Mouse (Mus musculus): ENCODE measurements around the gene Kcnd3. TPM values are rescaled to one million over a fixed set of nuclear protein-coding genes. Genes with fewer than 3 reads are reported as not detected.

Kcnd3 gene
- polyA plus RNA-seq, 1 experiment from 2014 or later: 3.6 TPM

GRCm38 (mm10) chr3:105506592-105506991 is 54.5 kb downstream of the Kcnd3 start:
- H3K4me3 ChIP-seq: no peak overlapping the region
- H3K27me3 ChIP-seq (replicated peaks): no peaks in the 10 kb centered on the region
- peaks cover 14% of the 10 kb centered on the region; the same call in 1 of the 2 replicates for H3K4me1 ChIP-seq
- no peak overlapping the region for H3K9ac ChIP-seq
- ATAC-seq (ENCODE audit: low FRiP score, low read depth): no peak
- WGBS: 80% methylated on average over 4 of the region's 4 CpGs
- no peaks in the 10 kb centered on the region for H3K9me3 ChIP-seq
- H3K27ac ChIP-seq: no peak overlapping the region
- no peaks in the 10 kb centered on the region for H3K36me3 ChIP-seq
- H3K4me2 ChIP-seq (replicated peaks): no peak overlapping the region

- H3K9me3 ChIP-seq: no peaks in the 10 kb centered on the region
Measured at GRCm38 (mm10) chr3:105509321-105509720, 57.2 kb downstream of the Kcnd3 start.

GRCm38 (mm10) chr3:105511836-105512235 is 59.7 kb downstream of the Kcnd3 start:
- Histone ChIP-seq H3K36me3 (no peaks in the 10 kb centered on the region), H3K4me2 (replicated peaks) (no peak overlapping the region), H3K4me3 (no peak overlapping the region), H3K27me3 (replicated peaks) (no peaks in the 10 kb centered on the region), H3K27ac (no peak overlapping the region), H3K4me1 (no peaks in the 10 kb centered on the region), H3K9me3 (no peaks in the 10 kb centered on the region), H3K9ac (no peak overlapping the region)
- ATAC-seq (ENCODE audit: low FRiP score, low read depth): no peak
- WGBS: 75% methylated on average over 2 of the region's 2 CpGs

More at GRCm38 (mm10) chr3:105509321-105509720, 57.2 kb downstream of the Kcnd3 start:
- no peak overlapping the region for H3K4me2 ChIP-seq (replicated peaks)
- no peak overlapping the region for H3K27ac ChIP-seq
- H3K4me1 ChIP-seq: peaks cover 14% of the 10 kb centered on the region; the same call in 1 of the 2 replicates
- no peak overlapping the region for H3K9ac ChIP-seq
- ATAC-seq (ENCODE audit: low FRiP score, low read depth): no peak
- H3K27me3 ChIP-seq (replicated peaks): no peaks in the 10 kb centered on the region
- H3K4me3 ChIP-seq: no peak overlapping the region
- H3K36me3 ChIP-seq: no peaks in the 10 kb centered on the region
- 86% methylated on average over 4 of the region's 4 CpGs for WGBS

GRCm38 (mm10) chr3:105514215-105514614 is 62.1 kb downstream of the Kcnd3 start:
- no peak overlapping the region for H3K27ac ChIP-seq
- no peaks in the 10 kb centered on the region for H3K9me3 ChIP-seq

GRCm38 (mm10) chr3:105515035-105515434 is 62.9 kb downstream of the Kcnd3 start:
- ATAC-seq (ENCODE audit: low FRiP score, low read depth): no peak
- Histone ChIP-seq H3K27ac (no peak overlapping the region), H3K4me3 (no peak overlapping the region), H3K9ac (no peak overlapping the region), H3K4me2 (replicated peaks) (no peak overlapping the region), H3K27me3 (replicated peaks) (no peaks in the 10 kb centered on the region), H3K36me3 (no peaks in the 10 kb centered on the region), H3K9me3 (no peaks in the 10 kb centered on the region), H3K4me1 (no peaks in the 10 kb centered on the region)

More at GRCm38 (mm10) chr3:105514215-105514614, 62.1 kb downstream of the Kcnd3 start:
- H3K9ac ChIP-seq: no peak overlapping the region
- no peaks in the 10 kb centered on the region for H3K36me3 ChIP-seq
- H3K4me3 ChIP-seq: no peak overlapping the region
- no peak for ATAC-seq (ENCODE audit: low FRiP score, low read depth)
- 83% methylated on average over 3 of the region's 3 CpGs for WGBS
- H3K4me1 ChIP-seq: no peaks in the 10 kb centered on the region
- H3K4me2 ChIP-seq (replicated peaks): no peak overlapping the region
- no peaks in the 10 kb centered on the region for H3K27me3 ChIP-seq (replicated peaks)

GRCm38 (mm10) chr3:105515640-105516039 is 63.5 kb downstream of the Kcnd3 start:
- Histone ChIP-seq H3K9me3 (no peaks in the 10 kb centered on the region), H3K27ac (no peak overlapping the region), H3K36me3 (no peaks in the 10 kb centered on the region), H3K27me3 (replicated peaks) (no peaks in the 10 kb centered on the region), H3K9ac (no peak overlapping the region), H3K4me2 (replicated peaks) (no peak overlapping the region), H3K4me3 (no peak overlapping the region), H3K4me1 (no peaks in the 10 kb centered on the region)
- 86% methylated on average over 1 of the region's 1 CpGs for WGBS
- no peak for ATAC-seq (ENCODE audit: low FRiP score, low read depth)

GRCm38 (mm10) chr3:105520446-105520845 is 68.3 kb downstream of the Kcnd3 start:
- 89% methylated on average over 6 of the region's 6 CpGs for whole genome bisulfite sequencing

GRCm38 (mm10) chr3:105521178-105521631 is 69.1 kb downstream of the Kcnd3 start:
- no peaks in the 10 kb centered on the region for H3K27me3 ChIP-seq (replicated peaks)
- no peaks in the 10 kb centered on the region for H3K4me1 ChIP-seq
- no peaks in the 10 kb centered on the region for H3K36me3 ChIP-seq
- WGBS: 79% methylated on average over 12 of the region's 12 CpGs
- H3K4me2 ChIP-seq (replicated peaks): no peak overlapping the region
- no peak overlapping the region for H3K27ac ChIP-seq
- H3K9me3 ChIP-seq: no peaks in the 10 kb centered on the region
- no peak for ATAC-seq (ENCODE audit: low FRiP score, low read depth)
- H3K4me3 ChIP-seq: no peak overlapping the region
- no peak overlapping the region for H3K9ac ChIP-seq

More at GRCm38 (mm10) chr3:105520446-105520845, 68.3 kb downstream of the Kcnd3 start:
- Histone ChIP-seq H3K36me3 (no peaks in the 10 kb centered on the region), H3K9me3 (no peaks in the 10 kb centered on the region), H3K27me3 (replicated peaks) (no peaks in the 10 kb centered on the region), H3K4me3 (no peak overlapping the region), H3K9ac (no peak overlapping the region), H3K4me2 (replicated peaks) (no peak overlapping the region), H3K4me1 (no peaks in the 10 kb centered on the region), H3K27ac (no peak overlapping the region)
- ATAC-seq (ENCODE audit: low FRiP score, low read depth): no peak

GRCm38 (mm10) chr3:105521639-105522038 is 69.5 kb downstream of the Kcnd3 start:
- H3K9ac ChIP-seq: no peak overlapping the region
- WGBS: 89% methylated on average over 4 of the region's 4 CpGs
- no peak for ATAC-seq (ENCODE audit: low FRiP score, low read depth)
- no peaks in the 10 kb centered on the region for H3K36me3 ChIP-seq
- no peak overlapping the region for H3K4me3 ChIP-seq
- H3K4me1 ChIP-seq: no peaks in the 10 kb centered on the region
- no peak overlapping the region for H3K27ac ChIP-seq
- no peaks in the 10 kb centered on the region for H3K27me3 ChIP-seq (replicated peaks)
- no peak overlapping the region for H3K4me2 ChIP-seq (replicated peaks)
- H3K9me3 ChIP-seq: no peaks in the 10 kb centered on the region

GRCm38 (mm10) chr3:105528860-105529259 is 76.7 kb downstream of the Kcnd3 start:
- Histone ChIP-seq H3K4me1 (peaks cover 38% of the 10 kb centered on the region), H3K27me3 (replicated peaks) (no peaks in the 10 kb centered on the region), H3K9ac (no peak overlapping the region), H3K27ac (no peak overlapping the region), H3K36me3 (no peaks in the 10 kb centered on the region), H3K4me2 (replicated peaks) (no peak overlapping the region), H3K9me3 (no peaks in the 10 kb centered on the region), H3K4me3 (no peak overlapping the region)
- 64% methylated on average over 8 of the region's 8 CpGs for WGBS
- ATAC-seq (ENCODE audit: low FRiP score, low read depth): no peak

GRCm38 (mm10) chr3:105529700-105530099 is 77.6 kb downstream of the Kcnd3 start:
- H3K27me3 ChIP-seq (replicated peaks): no peaks in the 10 kb centered on the region
- no peak overlapping the region for H3K4me2 ChIP-seq (replicated peaks)
- H3K9ac ChIP-seq: no peak overlapping the region
- H3K4me1 ChIP-seq: peaks cover 38% of the 10 kb centered on the region
- no peaks in the 10 kb centered on the region for H3K9me3 ChIP-seq
- no peak overlapping the region for H3K4me3 ChIP-seq
- no peak overlapping the region for H3K27ac ChIP-seq
- 8% methylated on average over 5 of the region's 5 CpGs for WGBS
- peak; percentile 11 for ATAC-seq (ENCODE audit: low FRiP score, low read depth)
- H3K36me3 ChIP-seq: no peaks in the 10 kb centered on the region

- no peaks in the 10 kb centered on the region for H3K36me3 ChIP-seq
- ATAC-seq (ENCODE audit: low FRiP score, low read depth): peak; percentile 87
- H3K9ac ChIP-seq: no peak overlapping the region
- no peaks in the 10 kb centered on the region for H3K27me3 ChIP-seq (replicated peaks)
- H3K4me3 ChIP-seq: no peak overlapping the region
- WGBS: 15% methylated on average over 11 of the region's 11 CpGs
- H3K4me1 ChIP-seq: peaks cover 38% of the 10 kb centered on the region
- H3K27ac ChIP-seq: no peak overlapping the region
- H3K4me2 ChIP-seq (replicated peaks): peak overlapping the region; percentile 44
- H3K9me3 ChIP-seq: no peaks in the 10 kb centered on the region
Measured at GRCm38 (mm10) chr3:105530363-105531130, 78.4 kb downstream of the Kcnd3 start.

GRCm38 (mm10) chr3:105538406-105538805 is 86.3 kb downstream of the Kcnd3 start:
- Histone ChIP-seq H3K36me3 (no peaks in the 10 kb centered on the region), H3K4me2 (replicated peaks) (0 out of 2 replicates have a peak overlapping the region, but pooled peaks have one; percentile 9), H3K9ac (no peak overlapping the region), H3K4me1 (peaks cover 15% of the 10 kb centered on the region), H3K4me3 (no peak overlapping the region), H3K27ac (no peak overlapping the region), H3K9me3 (no peaks in the 10 kb centered on the region), H3K27me3 (replicated peaks) (peaks cover 5% of the 10 kb centered on the region; the same call in 1 of the 2 replicates)
- ATAC-seq (ENCODE audit: low FRiP score, low read depth): 0 out of 2 replicates have a peak, but pooled peaks have one; percentile 36
- WGBS: 53% methylated on average over 6 of the region's 6 CpGs

Measured in neural tube, embryonic 12.5 days (tissue).